Mouse (Mus musculus) natural killer cell, adult 2 months (primary cell): ENCODE data around the gene Tas2r134.

Experiments used
- DNase-seq, 2 experiments: peaks; one replicate each; pipeline ENCODE4 v3.0.0; 2022; ENCODE audit warnings: low spot score in 2 of 2

The Tas2r134 gene

DNA sequence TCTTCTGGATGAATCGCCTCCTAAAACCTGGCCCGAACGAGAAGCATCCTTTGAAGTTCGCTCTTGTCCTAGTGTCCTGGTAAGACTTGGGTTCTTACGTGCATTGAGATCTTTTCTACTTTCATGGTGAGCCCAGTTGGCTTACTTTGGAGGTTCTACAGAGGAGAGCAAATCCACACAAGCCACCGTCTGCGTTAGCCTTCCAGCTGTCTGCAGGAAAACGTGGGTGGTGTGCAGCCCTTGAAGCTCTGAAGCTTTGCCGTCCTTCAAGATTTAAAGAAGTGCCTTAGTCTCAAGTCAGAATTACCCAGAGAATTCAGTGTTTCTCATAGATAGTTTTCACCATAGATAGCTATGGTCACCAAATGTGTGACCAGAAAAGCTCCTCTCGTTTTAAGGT is 24.8 kb downstream of the Tas2r134 start:
- DNase-seq, result no peak

DNA sequence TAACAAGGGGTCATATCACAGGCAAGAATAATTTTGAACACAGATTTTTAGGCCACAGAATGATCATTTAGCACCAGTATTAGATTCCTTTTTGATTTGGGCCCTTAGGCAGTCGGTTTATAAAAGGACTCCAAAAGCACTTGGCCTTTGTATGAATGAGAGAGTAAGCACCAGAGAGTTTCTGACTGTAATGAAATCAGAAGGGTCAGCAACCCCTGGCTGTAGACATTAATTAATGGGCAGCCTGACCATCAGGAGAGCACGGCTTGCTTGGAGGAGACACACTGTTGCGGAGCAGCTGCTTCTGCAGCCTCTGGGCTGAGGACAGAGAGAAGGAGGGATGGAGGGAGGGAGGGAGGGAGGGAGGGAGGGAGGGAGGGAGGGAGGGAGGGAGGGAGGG is 30.4 kb downstream of the Tas2r134 start:
- DNase-seq, result no peak

DNA sequence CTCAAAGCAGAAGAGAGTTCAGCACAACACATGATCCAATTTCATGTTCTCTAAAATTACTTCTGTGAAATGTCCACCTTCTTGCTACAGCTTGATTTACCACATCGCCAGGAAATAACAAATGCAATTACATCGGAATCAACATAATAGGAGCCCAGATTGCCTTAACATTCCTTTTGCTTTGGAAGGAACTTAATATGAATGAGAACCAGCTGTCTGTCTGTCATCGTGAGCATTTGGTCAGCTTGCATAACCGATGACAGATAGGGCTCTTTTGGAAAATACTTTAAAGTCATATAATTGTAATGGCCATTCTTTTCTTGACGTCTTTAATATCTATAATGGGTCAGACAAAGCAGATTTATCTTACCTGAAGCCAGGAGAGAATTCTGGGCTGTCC is 31.0 kb downstream of the Tas2r134 start:
- no peak for DNase-seq

DNA sequence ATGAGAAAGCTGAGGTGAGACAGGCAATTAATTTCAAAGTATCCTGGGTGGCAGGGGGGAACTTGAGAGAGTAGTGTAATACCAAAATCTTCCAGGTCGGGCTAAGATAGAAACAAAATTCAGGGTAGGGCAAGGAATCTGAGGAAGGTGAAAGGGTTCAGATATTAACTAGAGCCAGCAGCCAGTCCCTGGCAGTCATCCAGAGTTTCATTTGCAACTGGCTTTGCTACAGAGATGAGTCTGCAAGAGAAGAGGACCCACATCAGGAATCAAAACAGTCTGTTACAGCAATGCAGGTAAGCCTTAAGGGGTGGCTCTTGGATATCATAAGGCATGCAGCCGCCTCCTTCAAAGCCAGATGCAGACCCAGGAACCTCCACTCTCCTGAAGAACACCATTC is 47.0 kb downstream of the Tas2r134 start:
- no peak for DNase-seq
